Mouse (Mus musculus): ENCODE data around the gene Ndrg4. TPM values are rescaled to one million over a fixed set of nuclear protein-coding genes. Genes with fewer than 3 reads are reported as not detected.
A peak's percentile ranks its signal among the peaks of the same experiment; 100 is the strongest.

Ndrg4 gene
- 397 and 490 TPM in 2 replicates for polyA plus RNA-seq (2014; fragmentation: Nextera tagmentation; extraction: Ambion mirVana)

DNA sequence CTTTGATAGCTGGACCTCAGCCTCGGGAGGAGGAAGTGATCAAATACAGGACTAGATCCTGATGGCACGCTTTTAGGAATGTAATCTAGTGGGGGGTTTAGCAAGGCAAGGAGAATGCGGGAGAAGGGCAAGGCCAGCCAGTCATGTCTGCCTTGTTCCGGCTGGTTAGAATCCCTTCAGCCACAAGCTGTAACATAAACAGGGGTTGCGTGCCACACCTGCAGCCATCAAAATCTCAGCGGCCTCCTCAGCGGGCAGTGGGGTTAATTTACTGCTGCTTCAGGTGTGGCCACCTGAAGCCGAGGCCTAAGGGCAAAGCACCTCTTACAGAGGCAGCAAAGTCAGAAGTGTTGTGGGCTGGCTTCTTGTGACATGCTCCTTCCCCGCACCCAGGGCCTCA, at the start of gene Ndrg4:
Gene Ndrg4, plus strand, starts transcription at position 350 of the 400 bp plus-strand sequence.
- H3K4me3 ChIP-seq (replicated peaks; ENCODE audit: low read length): peak within 1 kb of the TSS; percentile 77

DNA sequence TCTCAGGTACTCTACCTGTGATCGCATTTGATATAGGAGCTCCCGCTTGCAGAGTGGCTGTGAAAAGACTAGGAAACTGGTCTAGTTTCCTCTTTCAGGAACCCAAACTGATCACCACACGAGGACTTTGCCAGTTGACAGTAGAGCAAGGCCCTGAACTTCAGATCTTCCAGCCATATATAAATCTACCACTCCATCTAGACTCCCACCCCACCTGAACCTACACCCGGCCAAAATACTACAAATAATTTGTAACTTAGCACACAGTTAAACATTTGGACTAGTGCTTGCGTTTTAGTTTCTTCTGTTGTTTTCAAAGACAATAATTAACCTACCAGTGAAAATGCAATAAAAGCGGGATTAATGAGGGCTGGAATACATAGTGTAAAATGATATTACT, 43.9 kb upstream of the Ndrg4 start:
- no peaks in the 10 kb centered on the region for H3K36me3 ChIP-seq (replicated peaks; ENCODE audit: control insufficient read depth, insufficient read depth)
- peaks cover 5% of the 10 kb centered on the region; the same call in 1 of the 2 replicates for H3K4me1 ChIP-seq (replicated peaks; ENCODE audit: control insufficient read depth, insufficient read depth, low read length)
- peak overlapping the region; percentile 69 for H3K4me3 ChIP-seq (replicated peaks; ENCODE audit: low read length)
- H3K9me3 ChIP-seq (ENCODE audit: control insufficient read depth, low read length): no peaks in the 10 kb centered on the region
- no peak overlapping the region for H3K9ac ChIP-seq
- peak overlapping the region; percentile 71 for H3K4me2 ChIP-seq (replicated peaks)
- ATAC-seq (ENCODE audit: low FRiP score): peak; percentile 26; the same call in 1 of the 2 replicates
- no peaks in the 10 kb centered on the region for H3K27me3 ChIP-seq (ENCODE audit: control insufficient read depth, insufficient read depth, low read length)
- no peak overlapping the region for H3K27ac ChIP-seq
- DNase-seq (ENCODE audit: low spot score): no peak
- 82% methylated on average over 6 of the region's 6 CpGs for WGBS

More for the DNA sequence above, at the start of gene Ndrg4:
- peaks cover 26% of the 10 kb centered on the region; the same call in 1 of the 2 replicates for H3K27me3 ChIP-seq (ENCODE audit: control insufficient read depth, insufficient read depth, low read length)
- DNase-seq (ENCODE audit: low spot score) (no peak), ATAC-seq (ENCODE audit: low FRiP score) (no peak)
- H3K4me1 ChIP-seq (replicated peaks; ENCODE audit: control insufficient read depth, insufficient read depth, low read length): peaks cover 13% of the 10 kb centered on the region
- no peaks in the 10 kb centered on the region for H3K9me3 ChIP-seq (ENCODE audit: control insufficient read depth, low read length)
- peak within 1 kb of the TSS; percentile 81 for H3K4me2 ChIP-seq (replicated peaks)
- H3K9ac ChIP-seq: peak within 1 kb of the TSS; percentile 88
- peak within 1 kb of the TSS; percentile 72 for H3K27ac ChIP-seq
- H3K36me3 ChIP-seq (replicated peaks; ENCODE audit: control insufficient read depth, insufficient read depth): no peaks in the 10 kb centered on the region
- 47% methylated on average over 9 of the region's 9 CpGs for WGBS

DNA sequence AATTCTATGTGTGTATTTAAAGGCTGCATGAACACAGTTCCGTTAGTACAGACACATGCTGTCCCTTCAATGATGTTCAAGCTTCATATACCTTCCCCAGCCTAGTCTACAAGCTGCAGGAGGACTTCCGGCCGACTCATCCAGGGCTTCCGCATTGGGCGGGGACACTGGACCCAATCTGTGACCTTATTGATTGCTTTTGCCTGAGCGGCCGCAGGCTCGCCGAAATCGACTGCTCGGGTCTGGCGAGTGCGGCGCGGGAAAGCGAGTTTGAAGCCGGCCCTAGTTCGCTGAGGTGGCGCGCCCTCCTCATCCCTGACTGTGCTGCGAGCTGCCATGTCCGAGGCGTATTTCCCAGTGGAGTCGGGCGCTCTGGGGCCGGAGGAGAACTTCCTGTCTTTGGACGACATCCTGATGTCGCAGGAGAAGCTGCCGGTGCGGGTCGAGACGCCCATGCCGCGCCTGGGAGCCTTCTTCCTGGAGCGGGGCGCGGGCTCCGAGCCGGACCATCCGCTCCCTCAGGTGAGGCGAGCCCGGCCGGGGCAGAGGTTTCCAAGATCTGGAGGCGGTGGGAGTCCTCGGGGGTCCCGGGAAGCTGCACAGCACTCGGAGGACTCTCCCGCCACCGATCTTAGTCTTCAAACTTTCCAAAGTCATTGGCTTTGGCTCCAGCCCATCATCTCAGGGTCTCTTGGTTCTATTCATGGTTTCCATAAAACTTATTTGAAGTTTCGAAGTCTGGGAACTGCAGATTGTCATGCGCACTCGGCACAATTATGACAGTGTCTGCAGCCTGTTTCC, 43.3 kb upstream of the Ndrg4 start, which contains the start of gene Gins3:
Gene Gins3, plus strand, starts transcription at position 192 of the 801 bp plus-strand sequence.
- ATAC-seq (ENCODE audit: low FRiP score): peak; percentile 94
- Histone ChIP-seq H3K9ac (peak within 1 kb of the TSS; percentile 56), H3K4me2 (replicated peaks) (peak within 1 kb of the TSS; percentile 71), H3K9me3 (ENCODE audit: control insufficient read depth, low read length) (no peaks in the 10 kb centered on the region), H3K27me3 (ENCODE audit: control insufficient read depth, insufficient read depth, low read length) (no peaks in the 10 kb centered on the region), H3K36me3 (replicated peaks; ENCODE audit: control insufficient read depth, insufficient read depth) (no peaks in the 10 kb centered on the region), H3K4me1 (replicated peaks; ENCODE audit: control insufficient read depth, insufficient read depth, low read length) (peaks cover 5% of the 10 kb centered on the region; the same call in 1 of the 2 replicates), H3K4me3 (replicated peaks; ENCODE audit: low read length) (peak within 1 kb of the TSS; percentile 69), H3K27ac (no peak within 1 kb of the TSS)
- under 1% methylated on average over 52 of the region's 52 CpGs for WGBS
- peak; percentile 93 for DNase-seq (ENCODE audit: low spot score)

DNA sequence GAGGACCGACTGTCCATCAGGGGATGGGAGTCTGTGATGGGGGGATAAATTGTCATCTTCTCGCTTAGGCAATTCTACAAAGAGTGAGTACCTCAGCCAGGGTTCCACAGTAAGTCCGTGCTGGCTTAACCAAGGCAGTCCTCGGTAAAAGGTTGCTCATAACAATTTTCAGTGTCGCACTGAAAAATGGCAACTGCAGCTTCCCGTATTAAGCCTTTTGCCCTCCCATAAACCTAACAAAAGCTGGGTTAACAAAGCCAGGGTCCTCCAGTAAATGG, 42.8 kb upstream of the Ndrg4 start:
- H3K4me1 ChIP-seq (replicated peaks; ENCODE audit: control insufficient read depth, insufficient read depth, low read length): peaks cover 5% of the 10 kb centered on the region; the same call in 1 of the 2 replicates
- H3K4me2 ChIP-seq (replicated peaks): peak overlapping the region; percentile 71
- no peaks in the 10 kb centered on the region for H3K36me3 ChIP-seq (replicated peaks; ENCODE audit: control insufficient read depth, insufficient read depth)
- H3K9ac ChIP-seq: peak overlapping the region; percentile 56
- WGBS: 3% methylated on average over 6 of the region's 6 CpGs
- ATAC-seq (ENCODE audit: low FRiP score) (no peak), DNase-seq (ENCODE audit: low spot score) (no peak)
- H3K4me3 ChIP-seq (replicated peaks; ENCODE audit: low read length): peak overlapping the region; percentile 69
- H3K27me3 ChIP-seq (ENCODE audit: control insufficient read depth, insufficient read depth, low read length): no peaks in the 10 kb centered on the region
- no peak overlapping the region for H3K27ac ChIP-seq
- no peaks in the 10 kb centered on the region for H3K9me3 ChIP-seq (ENCODE audit: control insufficient read depth, low read length)

DNA sequence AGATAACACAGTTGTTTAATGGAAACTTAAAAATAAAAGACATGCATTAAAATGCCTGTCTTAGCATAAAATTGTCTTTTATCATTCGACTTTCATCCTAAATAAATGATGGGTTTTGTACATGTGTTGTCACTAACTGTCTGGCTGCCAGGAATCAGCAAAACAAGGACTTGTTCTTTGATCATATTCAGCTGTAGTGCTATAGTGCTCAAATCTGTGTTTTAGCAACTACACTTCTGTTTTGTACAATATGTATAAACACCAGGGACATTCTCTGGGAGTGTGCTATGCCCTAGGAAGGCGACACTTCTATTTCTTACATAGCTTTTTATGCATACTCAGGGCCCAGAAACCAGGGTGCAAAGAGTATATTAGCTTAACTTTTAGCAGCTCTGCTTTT, 31.8 kb upstream of the Ndrg4 start:
- H3K4me2 ChIP-seq (replicated peaks): no peak overlapping the region

DNA sequence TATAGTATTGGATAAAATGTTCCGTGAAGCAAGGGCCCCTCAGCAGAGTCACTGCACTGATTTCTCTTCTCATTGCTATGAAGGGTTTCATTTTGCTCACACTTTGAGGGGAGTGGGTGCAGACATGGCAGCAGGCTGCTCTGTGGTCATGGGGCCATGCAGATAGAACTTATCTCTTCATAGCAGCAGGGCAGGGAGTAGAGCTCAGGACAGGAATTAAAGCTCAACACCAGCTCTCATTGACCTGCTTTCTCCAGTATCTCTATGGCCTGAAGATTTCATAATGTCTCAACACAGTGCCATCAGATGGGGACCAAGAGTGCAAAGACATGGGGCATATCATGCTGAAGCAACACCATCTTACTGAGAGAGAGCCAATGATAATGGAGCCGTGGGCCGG, 28.5 kb upstream of the Ndrg4 start:
- no peaks in the 10 kb centered on the region for H3K27me3 ChIP-seq (ENCODE audit: control insufficient read depth, insufficient read depth, low read length)
- no peak for DNase-seq (ENCODE audit: low spot score)
- no peak overlapping the region for H3K9ac ChIP-seq
- H3K4me1 ChIP-seq (replicated peaks; ENCODE audit: control insufficient read depth, insufficient read depth, low read length): no peaks in the 10 kb centered on the region
- no peaks in the 10 kb centered on the region for H3K9me3 ChIP-seq (ENCODE audit: control insufficient read depth, low read length)
- H3K4me2 ChIP-seq (replicated peaks): no peak overlapping the region
- 83% methylated on average over 3 of the region's 3 CpGs for WGBS
- ATAC-seq (ENCODE audit: low FRiP score): no peak
- no peak overlapping the region for H3K27ac ChIP-seq
- H3K36me3 ChIP-seq (replicated peaks; ENCODE audit: control insufficient read depth, insufficient read depth): peaks cover 4% of the 10 kb centered on the region; the same call in 1 of the 2 replicates
- no peak overlapping the region for H3K4me3 ChIP-seq (replicated peaks; ENCODE audit: low read length)

More for the DNA sequence above, 31.8 kb upstream of the Ndrg4 start:
- ATAC-seq (ENCODE audit: low FRiP score) (no peak), DNase-seq (ENCODE audit: low spot score) (no peak)
- 93% methylated on average over 2 of the region's 2 CpGs for WGBS
- H3K27ac ChIP-seq: no peak overlapping the region
- H3K36me3 ChIP-seq (replicated peaks; ENCODE audit: control insufficient read depth, insufficient read depth): peaks cover 4% of the 10 kb centered on the region; the same call in 1 of the 2 replicates
- H3K9ac ChIP-seq: no peak overlapping the region
- H3K4me1 ChIP-seq (replicated peaks; ENCODE audit: control insufficient read depth, insufficient read depth, low read length): no peaks in the 10 kb centered on the region
- H3K4me3 ChIP-seq (replicated peaks; ENCODE audit: low read length): no peak overlapping the region
- H3K27me3 ChIP-seq (ENCODE audit: control insufficient read depth, insufficient read depth, low read length): no peaks in the 10 kb centered on the region
- no peaks in the 10 kb centered on the region for H3K9me3 ChIP-seq (ENCODE audit: control insufficient read depth, low read length)

DNA sequence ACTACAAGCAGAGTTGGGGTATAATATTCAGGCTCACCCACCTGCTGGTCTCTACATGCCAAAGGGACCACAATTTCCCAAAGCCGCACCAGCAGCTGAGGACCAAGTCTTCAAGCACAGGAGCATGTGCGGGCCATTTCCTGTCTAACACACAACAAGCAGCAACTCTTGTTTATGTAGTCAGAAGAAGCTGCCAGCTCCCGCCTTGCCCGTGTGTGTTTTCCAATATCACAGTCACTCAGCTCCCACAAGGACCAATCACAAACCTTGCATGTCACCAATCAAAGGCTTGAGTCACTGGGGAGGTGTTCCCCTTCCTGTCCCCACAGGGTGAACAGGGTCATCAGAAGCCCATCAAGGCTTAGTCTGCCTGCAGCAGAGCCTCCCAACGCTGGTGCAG, 23.4 kb upstream of the Ndrg4 start:
- Histone ChIP-seq H3K4me1 (replicated peaks; ENCODE audit: control insufficient read depth, insufficient read depth, low read length) (no peaks in the 10 kb centered on the region), H3K36me3 (replicated peaks; ENCODE audit: control insufficient read depth, insufficient read depth) (no peaks in the 10 kb centered on the region), H3K9ac (no peak overlapping the region), H3K4me2 (replicated peaks) (no peak overlapping the region), H3K27me3 (ENCODE audit: control insufficient read depth, insufficient read depth, low read length) (no peaks in the 10 kb centered on the region), H3K4me3 (replicated peaks; ENCODE audit: low read length) (no peak overlapping the region), H3K27ac (no peak overlapping the region), H3K9me3 (ENCODE audit: control insufficient read depth, low read length) (no peaks in the 10 kb centered on the region)
- WGBS: 87% methylated on average over 5 of the region's 5 CpGs
- DNase-seq (ENCODE audit: low spot score) (no peak), ATAC-seq (ENCODE audit: low FRiP score) (no peak)

DNA sequence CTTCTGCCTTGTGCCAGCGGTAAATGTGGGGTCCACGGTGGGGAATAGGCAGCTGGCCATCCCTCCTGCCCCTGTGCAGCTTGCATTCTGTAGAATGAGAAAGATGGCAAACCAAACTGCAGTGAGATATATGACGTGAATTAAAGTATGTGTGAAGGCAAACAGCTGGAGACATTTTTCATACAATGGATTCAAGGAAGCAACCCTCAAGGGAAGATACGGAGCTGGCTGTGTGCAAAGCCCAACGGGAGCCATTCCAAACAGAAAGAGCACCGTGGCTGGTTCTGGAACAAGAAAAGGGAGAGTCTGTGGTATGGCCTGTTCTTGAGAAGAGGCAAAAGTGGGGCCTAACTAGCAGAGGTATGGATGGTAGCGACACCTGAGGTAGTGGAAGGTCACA, 20.9 kb upstream of the Ndrg4 start:
- no peaks in the 10 kb centered on the region for H3K27me3 ChIP-seq (ENCODE audit: control insufficient read depth, insufficient read depth, low read length)

DNA sequence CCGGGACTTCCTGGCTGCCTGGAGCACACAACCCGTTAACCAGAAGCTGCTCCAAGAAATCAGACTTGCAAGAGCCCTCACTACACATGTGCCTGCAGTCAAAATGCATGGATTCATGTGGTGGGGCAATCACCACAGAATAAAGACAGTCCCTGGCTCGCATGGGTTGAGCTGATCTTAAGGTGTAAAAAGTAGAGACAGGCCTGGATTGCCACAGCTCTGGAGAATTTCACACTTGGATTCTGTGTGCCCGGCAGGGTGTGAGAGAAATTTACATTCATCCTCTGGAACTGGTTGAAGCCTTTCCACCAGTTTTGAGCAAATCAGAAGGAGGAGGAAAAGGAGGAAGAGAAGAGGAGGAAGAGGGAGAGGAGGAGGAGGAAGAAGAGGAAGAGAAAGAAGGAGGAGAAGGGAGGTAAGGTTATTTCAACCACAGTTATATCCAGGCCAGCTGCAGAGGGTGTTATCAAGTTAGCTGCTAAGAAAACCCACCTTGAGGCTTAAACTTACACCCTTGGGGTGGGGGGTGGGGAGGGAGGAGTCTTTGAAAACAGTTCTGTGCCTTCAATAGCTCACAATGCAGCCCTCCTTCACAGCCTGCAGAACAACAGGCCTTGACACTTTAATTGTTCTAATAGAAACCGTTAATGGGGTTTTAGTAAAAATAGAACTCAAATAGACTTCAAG, 20.3 kb upstream of the Ndrg4 start:
- Histone ChIP-seq H3K27me3 (ENCODE audit: control insufficient read depth, insufficient read depth, low read length) (no peaks in the 10 kb centered on the region), H3K4me1 (replicated peaks; ENCODE audit: control insufficient read depth, insufficient read depth, low read length) (no peaks in the 10 kb centered on the region), H3K4me2 (replicated peaks) (no peak overlapping the region), H3K27ac (no peak overlapping the region), H3K36me3 (replicated peaks; ENCODE audit: control insufficient read depth, insufficient read depth) (no peaks in the 10 kb centered on the region), H3K9ac (no peak overlapping the region), H3K9me3 (ENCODE audit: control insufficient read depth, low read length) (no peaks in the 10 kb centered on the region), H3K4me3 (replicated peaks; ENCODE audit: low read length) (no peak overlapping the region)
- 60% methylated on average over 5 of the region's 5 CpGs for WGBS
- DNase-seq (ENCODE audit: low spot score): no peak
- ATAC-seq (ENCODE audit: low FRiP score): no peak

More for the DNA sequence above, 20.9 kb upstream of the Ndrg4 start:
- Histone ChIP-seq H3K4me2 (replicated peaks) (no peak overlapping the region), H3K36me3 (replicated peaks; ENCODE audit: control insufficient read depth, insufficient read depth) (no peaks in the 10 kb centered on the region), H3K9ac (no peak overlapping the region), H3K4me1 (replicated peaks; ENCODE audit: control insufficient read depth, insufficient read depth, low read length) (no peaks in the 10 kb centered on the region), H3K27ac (no peak overlapping the region), H3K4me3 (replicated peaks; ENCODE audit: low read length) (no peak overlapping the region), H3K9me3 (ENCODE audit: control insufficient read depth, low read length) (no peaks in the 10 kb centered on the region)
- ATAC-seq (ENCODE audit: low FRiP score): no peak
- WGBS: 75% methylated on average over 7 of the region's 7 CpGs
- no peak for DNase-seq (ENCODE audit: low spot score)
